Mouse (Mus musculus) lung, postnatal 0 days (tissue): ENCODE results near the gene Pxmp2. TPM values are rescaled to one million over a fixed set of nuclear protein-coding genes. Genes with fewer than 3 reads are reported as not detected.

Experiments used
- ATAC-seq: fragments of 200-750 bp; cut with Nextera tagmentation; 2 replicates; pipeline ENCODE4 v1.8.0; 2017; ENCODE audit warnings: moderate library complexity
- DNase-seq: peaks from one replicate; pipeline ENCODE4 v3.0.0-alpha.2; 2016; ENCODE audit warnings: low spot score
- H3K27ac ChIP-seq: fragments of 300-500 bp; sonication (generic); 2 replicates; pipeline ENCODE4 v1.5.1; 2014; ENCODE audit warnings: antibody characterized with exemption, mild to moderate bottlenecking, low read length, mixed read lengths
- H3K27me3 ChIP-seq: fragments of 300-500 bp; sonication (generic); replicated peaks from 2 replicates; pipeline ENCODE4 v1.6.1; 2014; ENCODE audit warnings: low read length, mixed read lengths; ENCODE audit not compliant: insufficient read depth
- H3K36me3 ChIP-seq: fragments of 300-500 bp; sonication (generic); 2 replicates; pipeline ENCODE4 v1.6.1; 2014; ENCODE audit warnings: low read length, mixed read lengths; ENCODE audit not compliant: insufficient read depth
- H3K4me1 ChIP-seq: fragments of 300-500 bp; sonication (generic); 2 replicates; pipeline ENCODE4 v1.6.1; 2014; ENCODE audit warnings: antibody characterized with exemption, low read depth, low read length, mixed read lengths; ENCODE audit not compliant: insufficient read depth
- H3K4me2 ChIP-seq: fragments of 300-500 bp; sonication (generic); replicated peaks from 2 replicates; pipeline ENCODE4 v1.6.1; 2014; ENCODE audit warnings: low read depth, mild to moderate bottlenecking, low read length, moderate library complexity, mixed read lengths
- H3K4me3 ChIP-seq: fragments of 300-500 bp; sonication (generic); 2 replicates; pipeline ENCODE4 v1.5.1; 2014; ENCODE audit warnings: low read depth, low read length
- H3K9ac ChIP-seq: fragments of 300-500 bp; sonication (generic); replicated peaks from 2 replicates; pipeline ENCODE4 v1.6.1; 2014; ENCODE audit warnings: low read depth, mild to moderate bottlenecking
- H3K9me3 ChIP-seq: fragments of 300-500 bp; sonication (generic); 2 replicates; pipeline ENCODE4 v1.6.1; 2016; ENCODE audit warnings: low read length, mixed read lengths
- CTCF ChIP-seq: IDR thresholded peaks from 2 replicates; pipeline ENCODE4 v1.5.1; 2016; ENCODE audit warnings: antibody characterized with exemption, mild to moderate bottlenecking
- EP300 ChIP-seq: IDR thresholded peaks from 2 replicates; pipeline ENCODE4 v1.6.1; 2016; ENCODE audit warnings: antibody characterized with exemption, mild to moderate bottlenecking, control low read depth
- WGBS: fragments of 180-500 bp; shearing (Covaris S2); extraction: QIAGEN DNeasy Blood & Tissue Kit; methylation state at CpG from one replicate; pipeline ENCODE4 v1.1.7; 2014; 5-methylcytosine and 5-hydroxymethylcytosine counted together
- polyA plus RNA-seq: library from polyadenylated mRNA; unstranded; fragments of >200 nt; fragmentation: Nextera tagmentation; extraction: Ambion mirVana; gene quantifications from 2 replicates; pipeline ENCODE4 v1.2.1, GENCODE M21; 2015

The Pxmp2 gene
- 12.8 and 14.4 TPM in 2 replicates for polyA plus RNA-seq

GRCm38 (mm10) chr5:110285770-110286445 lies at the start of gene Pxmp2, which contains the start of gene Pole:
Pxmp2 (minus strand) TSS chr5:110286186.
Pole (plus strand) TSS chr5:110286306.
- ATAC-seq: peak; percentile 99
- no peak for TF ChIP-seq EP300
- no peak for TF ChIP-seq CTCF
- no peaks in the 10 kb centered on the region for H3K9me3 ChIP-seq
- peak within 1 kb of the TSS; percentile 98 for H3K4me2 ChIP-seq
- H3K27me3 ChIP-seq: no peaks in the 10 kb centered on the region
- peak; percentile 96 for DNase-seq
- no peaks in the 10 kb centered on the region for H3K36me3 ChIP-seq
- 0 out of 2 replicates have a peak within 1 kb of the TSS, but pooled peaks have one; percentile 22 for H3K27ac ChIP-seq
- H3K9ac ChIP-seq: peak within 1 kb of the TSS; percentile 68
- peak within 1 kb of the TSS; percentile 62 for H3K4me3 ChIP-seq
- peaks cover 10% of the 10 kb centered on the region; the same call in 1 of the 2 replicates for H3K4me1 ChIP-seq
- WGBS: under 1% methylated on average over 43 of the region's 64 CpGs

- Histone ChIP-seq H3K4me3 (no peak overlapping the region), H3K27ac (no peak overlapping the region), H3K9me3 (no peaks in the 10 kb centered on the region), H3K27me3 (no peaks in the 10 kb centered on the region), H3K4me2 (no peak overlapping the region), H3K36me3 (no peaks in the 10 kb centered on the region; the same call in 1 of the 2 replicates), H3K9ac (no peak overlapping the region), H3K4me1 (no peaks in the 10 kb centered on the region)
- no peak for TF ChIP-seq CTCF
- TF ChIP-seq EP300: no peak
- ATAC-seq: no peak
- DNase-seq: no peak
- WGBS: 70% methylated on average over 3 of the region's 3 CpGs
Observed at GRCm38 (mm10) chr5:110330508-110330907, 44.5 kb upstream of the Pxmp2 start.

GRCm38 (mm10) chr5:110313127-110313526 lies 27.1 kb upstream of the Pxmp2 start:
- H3K4me1 ChIP-seq: no peaks in the 10 kb centered on the region
- H3K36me3 ChIP-seq: no peaks in the 10 kb centered on the region
- H3K9me3 ChIP-seq: no peaks in the 10 kb centered on the region
- DNase-seq (no peak), ATAC-seq (no peak)
- H3K27me3 ChIP-seq: no peaks in the 10 kb centered on the region
- no peak overlapping the region for H3K4me3 ChIP-seq
- 95% methylated on average over 3 of the region's 3 CpGs for WGBS
- H3K27ac ChIP-seq: no peak overlapping the region
- no peak for TF ChIP-seq EP300
- TF ChIP-seq CTCF: no peak
- no peak overlapping the region for H3K4me2 ChIP-seq
- H3K9ac ChIP-seq: no peak overlapping the region

GRCm38 (mm10) chr5:110308861-110309260 lies 22.9 kb upstream of the Pxmp2 start:
- Histone ChIP-seq H3K9ac (no peak overlapping the region), H3K27ac (no peak overlapping the region), H3K4me3 (no peak overlapping the region), H3K36me3 (0 out of 2 replicates have a peak, but pooled peaks cover 5% of the 10 kb centered on the region), H3K27me3 (no peaks in the 10 kb centered on the region), H3K4me2 (no peak overlapping the region), H3K4me1 (no peaks in the 10 kb centered on the region), H3K9me3 (no peaks in the 10 kb centered on the region)
- DNase-seq: no peak
- no peak for ATAC-seq
- WGBS: 93% methylated on average over 7 of the region's 7 CpGs
- TF ChIP-seq CTCF: no peak
- TF ChIP-seq EP300: no peak

- Histone ChIP-seq H3K4me3 (no peak overlapping the region), H3K36me3 (no peaks in the 10 kb centered on the region), H3K9ac (no peak overlapping the region), H3K9me3 (no peaks in the 10 kb centered on the region), H3K27ac (no peak overlapping the region), H3K27me3 (no peaks in the 10 kb centered on the region), H3K4me1 (no peaks in the 10 kb centered on the region), H3K4me2 (no peak overlapping the region)
- ATAC-seq: no peak
- no peak for DNase-seq
- TF ChIP-seq EP300: no peak
- TF ChIP-seq CTCF: no peak
- 86% methylated on average over 2 of the region's 2 CpGs for WGBS
Observed at GRCm38 (mm10) chr5:110300591-110300990, 14.6 kb upstream of the Pxmp2 start.

GRCm38 (mm10) chr5:110296637-110297036 lies 10.7 kb upstream of the Pxmp2 start:
- TF ChIP-seq EP300 (0 out of 2 replicates have a peak, but pooled peaks have one; percentile 12), CTCF (no peak)
- no peaks in the 10 kb centered on the region for H3K9me3 ChIP-seq
- DNase-seq (peak; percentile 56), ATAC-seq (peak; percentile 74)
- no peak overlapping the region for H3K9ac ChIP-seq
- no peaks in the 10 kb centered on the region for H3K27me3 ChIP-seq
- no peak overlapping the region for H3K27ac ChIP-seq
- no peak overlapping the region for H3K4me2 ChIP-seq
- 64% methylated on average over 1 of the region's 1 CpGs for WGBS
- H3K36me3 ChIP-seq: no peaks in the 10 kb centered on the region
- no peaks in the 10 kb centered on the region for H3K4me1 ChIP-seq
- no peak overlapping the region for H3K4me3 ChIP-seq
